Mouse (Mus musculus): ENCODE measurements at regions not wholly inside any gene's neighbourhood (a gene's known extent, or its start where the extent isn't known, plus 50 kb on each side); places are given as distances from the start of the nearest gene placed in this dataset.

DNA sequence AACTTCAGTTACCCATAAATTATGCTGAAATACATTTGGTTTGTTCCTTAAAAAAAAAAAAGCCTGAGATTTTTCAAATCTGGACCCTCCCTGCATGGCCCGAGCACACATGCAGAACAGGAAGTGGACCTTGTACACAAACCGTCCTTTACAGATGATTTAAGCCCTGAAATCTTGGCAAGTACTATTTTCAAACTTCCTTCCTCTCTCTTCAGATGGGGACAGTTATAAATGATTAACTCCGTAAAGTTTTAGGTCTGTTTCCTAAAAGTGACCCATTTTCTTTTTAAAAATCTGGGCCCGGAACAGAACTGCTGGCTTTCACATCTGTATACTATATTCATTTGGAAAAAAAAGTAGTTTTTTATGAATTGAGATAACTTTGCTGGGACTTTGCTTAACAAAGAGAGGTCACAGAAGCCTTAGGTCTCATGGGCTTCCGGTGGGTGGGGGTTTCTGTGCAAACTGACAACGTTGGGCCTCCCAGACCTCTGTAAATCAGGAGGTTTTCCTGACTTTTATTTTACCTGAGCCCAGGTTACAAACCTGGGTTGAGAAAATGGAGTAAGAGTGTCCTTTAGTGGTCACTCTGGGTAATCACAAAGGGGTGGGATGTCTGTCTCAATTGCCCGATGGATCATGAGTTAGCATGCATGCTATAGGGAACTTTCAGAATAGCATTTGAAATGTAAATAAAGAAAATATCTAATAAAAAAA, 368.4 kb downstream of the Ankrd50 start:
- TF ChIP-seq CTCF (IDR thresholded peaks at IDR 0.05; ENCODE audit: low read depth): 0 out of 2 replicates have a peak, but pooled peaks have one; percentile 27
- WGBS: 71% methylated on average over 7 of the region's 7 CpGs
- no peaks in the 10 kb centered on the region for H3K4me1 ChIP-seq (ENCODE audit: insufficient read depth)

DNA sequence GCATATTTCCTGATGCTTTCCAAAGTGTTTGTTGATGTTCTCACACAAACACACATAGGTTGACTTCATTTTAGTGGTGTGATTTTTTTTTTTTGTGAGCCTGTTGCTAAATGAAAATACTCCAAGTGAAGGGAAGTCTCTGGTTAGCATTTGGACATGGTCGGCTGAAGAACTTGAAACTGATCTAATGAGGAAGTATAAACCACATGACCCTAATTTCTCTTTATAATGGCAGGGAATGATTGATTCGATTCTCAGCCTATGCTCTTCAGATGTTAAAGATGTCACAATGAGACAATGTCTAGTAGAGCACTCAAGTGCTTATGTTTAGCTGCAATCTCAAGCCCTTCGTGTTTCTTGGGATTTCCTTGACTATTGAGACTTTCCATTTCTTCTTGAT, 372.1 kb downstream of the Ankrd50 start:
- Histone ChIP-seq H3K4me1 (ENCODE audit: insufficient read depth) (no peaks in the 10 kb centered on the region), H3K4me3 (ENCODE audit: low read depth, low read length) (no peak overlapping the region), H3K36me3 (ENCODE audit: insufficient read depth) (no peaks in the 10 kb centered on the region), H3K4me2 (ENCODE audit: low read depth) (no peak overlapping the region), H3K27me3 (ENCODE audit: insufficient read depth, low read length) (no peaks in the 10 kb centered on the region), H3K9me3 (ENCODE audit: low read length) (no peaks in the 10 kb centered on the region), H3K27ac (ENCODE audit: low read depth, low read length) (no peak overlapping the region), H3K9ac (no peak overlapping the region)
- no peak for TF ChIP-seq CTCF (IDR thresholded peaks at IDR 0.05; ENCODE audit: low read depth)
- 88% methylated on average over 3 of the region's 3 CpGs for WGBS
- DNase-seq: no peak
- ATAC-seq: no peak

More for the DNA sequence above, 368.4 kb downstream of the Ankrd50 start:
- DNase-seq: no peak
- Histone ChIP-seq H3K9me3 (ENCODE audit: low read length) (no peaks in the 10 kb centered on the region), H3K9ac (no peak overlapping the region), H3K27ac (ENCODE audit: low read depth, low read length) (no peak overlapping the region), H3K4me3 (ENCODE audit: low read depth, low read length) (no peak overlapping the region), H3K27me3 (ENCODE audit: insufficient read depth, low read length) (no peaks in the 10 kb centered on the region), H3K4me2 (ENCODE audit: low read depth) (no peak overlapping the region), H3K36me3 (ENCODE audit: insufficient read depth) (no peaks in the 10 kb centered on the region)
- ATAC-seq: no peak

DNA sequence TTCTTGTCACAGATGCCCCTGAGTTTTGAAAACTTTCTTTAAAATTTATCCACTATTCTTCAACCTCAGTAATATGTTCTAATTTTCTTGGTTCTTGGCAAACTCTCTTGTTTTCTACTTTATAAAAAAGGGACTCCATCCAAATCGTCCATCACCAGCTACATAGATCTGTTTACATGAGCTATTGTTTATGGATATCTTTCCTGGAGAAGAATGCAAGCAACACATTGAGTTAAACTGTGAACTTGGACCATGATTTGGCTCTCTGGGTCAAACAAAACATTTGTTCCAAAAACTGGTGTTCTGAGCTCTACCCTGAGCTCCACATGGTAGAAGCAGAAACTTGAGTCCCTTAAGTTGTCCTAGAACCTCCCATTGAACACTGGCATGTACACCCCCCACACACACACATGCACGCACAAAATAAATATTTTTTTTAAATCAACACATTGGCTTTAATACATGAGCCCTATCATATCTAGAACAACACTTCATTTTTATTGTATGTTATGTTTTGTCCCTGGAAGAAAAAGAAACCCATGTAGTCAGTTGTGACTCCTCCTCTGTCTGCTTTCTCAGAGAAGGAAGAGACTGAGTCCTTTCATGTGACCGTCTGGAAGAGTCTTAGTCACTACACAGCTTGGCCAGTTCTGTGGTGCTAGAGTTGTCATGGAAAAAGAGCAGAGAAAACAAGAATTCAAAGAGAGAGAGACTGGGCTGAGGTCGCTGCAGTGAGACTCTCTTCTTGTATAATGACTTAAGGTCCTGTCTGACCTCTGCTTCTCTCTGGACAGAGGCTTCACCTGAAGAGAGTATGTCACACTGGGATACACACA, 379.4 kb downstream of the Ankrd50 start:
- Histone ChIP-seq H3K4me2 (ENCODE audit: low read depth) (no peak overlapping the region), H3K9me3 (ENCODE audit: low read length) (no peaks in the 10 kb centered on the region), H3K9ac (no peak overlapping the region), H3K27ac (ENCODE audit: low read depth, low read length) (no peak overlapping the region), H3K4me3 (ENCODE audit: low read depth, low read length) (no peak overlapping the region), H3K27me3 (ENCODE audit: insufficient read depth, low read length) (no peaks in the 10 kb centered on the region), H3K36me3 (ENCODE audit: insufficient read depth) (no peaks in the 10 kb centered on the region), H3K4me1 (ENCODE audit: insufficient read depth) (no peaks in the 10 kb centered on the region)
- no peak for TF ChIP-seq CTCF (IDR thresholded peaks at IDR 0.05; ENCODE audit: low read depth)
- WGBS: 85% methylated on average over 4 of the region's 4 CpGs
- DNase-seq: no peak
- no peak for ATAC-seq

DNA sequence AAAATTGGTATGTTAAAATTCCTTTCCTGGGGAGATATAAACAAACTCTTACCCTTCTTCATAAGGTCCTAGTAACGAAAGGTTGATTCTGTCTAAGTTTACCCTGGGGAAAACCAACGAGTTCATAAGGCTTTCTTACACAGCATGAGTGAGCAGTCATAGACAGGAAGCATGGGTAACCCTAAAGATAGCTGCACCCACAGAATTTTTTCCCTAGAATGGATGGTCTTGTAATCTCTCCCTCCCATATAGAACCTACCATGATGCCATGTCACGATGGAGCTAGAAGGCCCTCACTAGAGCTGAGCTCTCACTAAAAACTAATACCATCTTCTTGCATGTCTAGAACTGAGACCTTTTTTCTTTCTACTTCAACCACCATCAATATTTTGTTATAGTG, 380.1 kb upstream of the Gm5148 start:
- H3K27ac ChIP-seq (ENCODE audit: low read depth, low read length): no peak overlapping the region
- no peak for TF ChIP-seq CTCF (IDR thresholded peaks at IDR 0.05; ENCODE audit: low read depth)
- WGBS: 87% methylated on average over 3 of the region's 3 CpGs
- H3K4me2 ChIP-seq (ENCODE audit: low read depth): no peak overlapping the region
- no peaks in the 10 kb centered on the region for H3K4me1 ChIP-seq (ENCODE audit: insufficient read depth)
- DNase-seq: no peak
- H3K36me3 ChIP-seq (ENCODE audit: insufficient read depth): no peaks in the 10 kb centered on the region
- no peaks in the 10 kb centered on the region for H3K9me3 ChIP-seq (ENCODE audit: low read length)
- H3K27me3 ChIP-seq (ENCODE audit: insufficient read depth, low read length): no peaks in the 10 kb centered on the region
- ATAC-seq: no peak
- H3K9ac ChIP-seq: no peak overlapping the region
- no peak overlapping the region for H3K4me3 ChIP-seq (ENCODE audit: low read depth, low read length)

DNA sequence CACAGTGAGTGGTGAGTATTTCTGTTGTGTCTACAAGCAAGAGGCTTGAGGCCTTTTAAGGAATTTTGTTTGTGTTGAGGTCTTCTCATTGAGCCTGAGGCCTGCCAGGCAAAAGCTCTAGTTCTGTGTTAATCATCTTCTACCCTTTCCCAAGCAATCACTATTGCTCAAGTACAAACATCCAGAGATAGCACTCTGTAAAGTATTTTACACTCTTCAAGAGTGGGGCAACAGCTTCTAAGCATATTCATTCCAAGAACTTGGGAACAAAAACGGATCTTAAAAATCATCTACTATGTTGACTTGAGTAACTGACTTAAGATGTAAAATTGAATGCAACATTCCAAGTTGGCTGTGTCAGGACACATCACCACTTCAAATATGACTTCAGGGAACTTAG, 378.7 kb upstream of the Gm5148 start:
- Histone ChIP-seq H3K4me2 (ENCODE audit: low read depth) (no peak overlapping the region), H3K9ac (no peak overlapping the region), H3K4me1 (ENCODE audit: insufficient read depth) (no peaks in the 10 kb centered on the region), H3K9me3 (ENCODE audit: low read length) (no peaks in the 10 kb centered on the region), H3K36me3 (ENCODE audit: insufficient read depth) (no peaks in the 10 kb centered on the region), H3K27me3 (ENCODE audit: insufficient read depth, low read length) (no peaks in the 10 kb centered on the region), H3K27ac (ENCODE audit: low read depth, low read length) (no peak overlapping the region), H3K4me3 (ENCODE audit: low read depth, low read length) (no peak overlapping the region)
- no peak for TF ChIP-seq CTCF (IDR thresholded peaks at IDR 0.05; ENCODE audit: low read depth)
- ATAC-seq (no peak), DNase-seq (no peak)
- 94% methylated on average over 1 of the region's 1 CpGs for WGBS

DNA sequence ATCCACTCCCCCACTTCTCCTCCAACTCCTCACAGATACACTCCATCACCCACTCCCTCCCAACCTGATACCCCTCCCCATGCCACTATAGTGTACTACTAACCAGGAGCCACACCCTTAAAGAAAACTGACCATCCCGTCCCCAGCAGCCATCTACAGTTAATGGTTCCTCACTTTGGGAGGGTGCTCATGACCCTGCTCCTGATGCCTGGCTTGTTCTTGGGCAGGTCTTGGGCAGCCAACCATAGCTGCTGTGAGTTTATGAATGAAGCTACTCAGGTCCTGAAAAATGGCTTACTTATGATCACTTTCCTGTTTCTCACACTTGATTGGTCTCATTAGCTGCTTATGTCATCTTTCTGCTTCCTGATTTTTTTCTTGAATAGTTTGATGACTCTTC, 377.9 kb upstream of the Gm5148 start:
- ATAC-seq (no peak), DNase-seq (no peak)
- H3K36me3 ChIP-seq (ENCODE audit: insufficient read depth): no peaks in the 10 kb centered on the region
- no peak overlapping the region for H3K4me2 ChIP-seq (ENCODE audit: low read depth)
- no peak overlapping the region for H3K4me3 ChIP-seq (ENCODE audit: low read depth, low read length)
- no peaks in the 10 kb centered on the region for H3K9me3 ChIP-seq (ENCODE audit: low read length)
- H3K27me3 ChIP-seq (ENCODE audit: insufficient read depth, low read length): no peaks in the 10 kb centered on the region
- H3K4me1 ChIP-seq (ENCODE audit: insufficient read depth): no peaks in the 10 kb centered on the region
- TF ChIP-seq CTCF (IDR thresholded peaks at IDR 0.05; ENCODE audit: low read depth): no peak
- H3K27ac ChIP-seq (ENCODE audit: low read depth, low read length): no peak overlapping the region
- no peak overlapping the region for H3K9ac ChIP-seq
- WGBS: 94% methylated on average over 1 of the region's 1 CpGs

DNA sequence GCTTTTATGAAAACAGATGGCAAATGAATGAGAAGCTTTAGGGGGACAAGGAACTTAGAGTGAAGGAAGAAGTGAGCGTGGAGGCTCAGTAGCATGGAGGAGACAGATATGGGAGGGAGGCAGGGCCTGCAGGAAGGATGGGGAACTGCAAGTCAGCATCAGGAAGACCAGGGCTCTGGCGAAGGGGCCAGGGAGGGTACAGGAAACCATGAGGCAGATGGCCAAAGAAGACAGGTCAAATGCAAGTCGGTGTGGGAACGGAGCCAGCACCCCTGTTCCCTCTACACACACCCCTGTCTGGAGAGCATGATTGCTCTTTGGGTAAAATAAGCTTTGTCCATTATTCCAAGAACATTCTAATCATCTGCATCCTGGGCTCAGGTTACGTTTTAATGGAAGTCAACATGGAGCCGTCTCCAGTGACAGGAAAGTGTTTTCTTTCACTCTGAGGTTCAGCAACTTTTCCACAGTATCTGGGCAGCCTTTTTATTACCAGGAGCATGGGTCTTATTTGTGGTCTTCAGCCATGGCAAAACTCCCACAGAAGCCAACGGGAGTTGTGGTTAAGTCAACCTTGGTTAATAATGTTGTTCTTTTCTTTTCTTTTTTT, 370.2 kb upstream of the Gm5148 start:
- no peaks in the 10 kb centered on the region for H3K36me3 ChIP-seq (ENCODE audit: insufficient read depth)
- no peak overlapping the region for H3K27ac ChIP-seq (ENCODE audit: low read depth, low read length)
- no peaks in the 10 kb centered on the region for H3K4me1 ChIP-seq (ENCODE audit: insufficient read depth)
- ATAC-seq (no peak), DNase-seq (no peak)
- no peaks in the 10 kb centered on the region for H3K27me3 ChIP-seq (ENCODE audit: insufficient read depth, low read length)
- no peak overlapping the region for H3K9ac ChIP-seq
- H3K4me3 ChIP-seq (ENCODE audit: low read depth, low read length): no peak overlapping the region
- no peaks in the 10 kb centered on the region for H3K9me3 ChIP-seq (ENCODE audit: low read length)
- TF ChIP-seq CTCF (IDR thresholded peaks at IDR 0.05; ENCODE audit: low read depth): no peak
- WGBS: 77% methylated on average over 7 of the region's 7 CpGs
- no peak overlapping the region for H3K4me2 ChIP-seq (ENCODE audit: low read depth)
